7 mouse cellular contexts compared by ENCODE assay signal in genomic region chr2:125781978-125782718, GRCm38 (mm10). TPM values are rescaled to one million over a fixed set of nuclear protein-coding genes. Genes with fewer than 3 reads are reported as not detected.
DNase-seq lines count a peak whose midpoint lies in the region; ATAC-seq lines count a peak whose summit lies in the region.

No protein-coding gene starts in this region.

- DNase-seq in neural tube, embryonic 11.5 days (ENCODE audit: low spot score) = no peak
- no peak for DNase-seq in neural tube, embryonic 10.5 days (ENCODE audit: extremely low spot score, low spot score)
- DNase-seq in limb, embryonic 11.5 days (ENCODE audit: low spot score) = no peak
- no peak for DNase-seq in layer of hippocampus, adult 11-12 months (ENCODE audit: low spot score)
- no peak for DNase-seq in kidney, postnatal 4 days

- peak overlapping the region; percentile 73; the same call in 1 of the 2 replicates for H3K27ac ChIP-seq in neural tube, embryonic 11.5 days (ENCODE audit: low read depth, low read length)
- H3K27ac ChIP-seq in embryonic facial prominence, embryonic 15.5 days (replicated peaks) = peak overlapping the region; percentile 82
- H3K27ac ChIP-seq in limb, embryonic 11.5 days (replicated peaks; ENCODE audit: low read depth, low read length) = 0 out of 2 replicates have a peak overlapping the region, but pooled peaks have one; percentile 56
- peak overlapping the region; percentile 79 for H3K27ac ChIP-seq in stomach, embryonic 16.5 days (ENCODE audit: low read length)

- 5% methylated on average over 37 of the region's 44 CpGs for WGBS in neural tube, embryonic 11.5 days
- 2% methylated on average over 44 of the region's 44 CpGs for WGBS in embryonic facial prominence, embryonic 15.5 days
- 3% methylated on average over 41 of the region's 44 CpGs for WGBS in limb, embryonic 11.5 days
- WGBS in stomach, embryonic 16.5 days = 2% methylated on average over 44 of the region's 44 CpGs

- H3K4me3 ChIP-seq in neural tube, embryonic 11.5 days (ENCODE audit: low read depth, low read length) = peak overlapping the region; percentile 89
- peak overlapping the region; percentile 82 for H3K4me3 ChIP-seq in embryonic facial prominence, embryonic 15.5 days (replicated peaks)
- H3K4me3 ChIP-seq in limb, embryonic 11.5 days (ENCODE audit: low read depth, low read length) = peak overlapping the region; percentile 87
- peak overlapping the region; percentile 94 for H3K4me3 ChIP-seq in stomach, embryonic 16.5 days (replicated peaks; ENCODE audit: low read length)

- H3K9me3 ChIP-seq in neural tube, embryonic 11.5 days (ENCODE audit: control insufficient read depth, low read length) = no peaks in the 10 kb centered on the region
- no peaks in the 10 kb centered on the region for H3K9me3 ChIP-seq in embryonic facial prominence, embryonic 15.5 days (replicated peaks)
- no peaks in the 10 kb centered on the region for H3K9me3 ChIP-seq in limb, embryonic 11.5 days (ENCODE audit: control insufficient read depth, low read length)
- H3K9me3 ChIP-seq in stomach, embryonic 16.5 days (replicated peaks; ENCODE audit: control insufficient read depth, low read length) = no peaks in the 10 kb centered on the region

- H3K36me3 ChIP-seq in neural tube, embryonic 11.5 days (ENCODE audit: control insufficient read depth, insufficient read depth, low read length) = no peaks in the 10 kb centered on the region
- no peaks in the 10 kb centered on the region for H3K36me3 ChIP-seq in embryonic facial prominence, embryonic 15.5 days
- no peaks in the 10 kb centered on the region for H3K36me3 ChIP-seq in limb, embryonic 11.5 days (ENCODE audit: control insufficient read depth, insufficient read depth, low read length)
- H3K36me3 ChIP-seq in stomach, embryonic 16.5 days (ENCODE audit: control insufficient read depth, insufficient read depth, low read length) = no peaks in the 10 kb centered on the region

- peak overlapping the region; percentile 90 for H3K9ac ChIP-seq in neural tube, embryonic 11.5 days (ENCODE audit: low read length)
- peak overlapping the region; percentile 94 for H3K9ac ChIP-seq in embryonic facial prominence, embryonic 15.5 days
- peak overlapping the region; percentile 87 for H3K9ac ChIP-seq in limb, embryonic 11.5 days (ENCODE audit: low read length)
- H3K9ac ChIP-seq in stomach, embryonic 16.5 days (ENCODE audit: low read length) = peak overlapping the region; percentile 96

- no peaks in the 10 kb centered on the region; the same call in 1 of the 2 replicates for H3K4me1 ChIP-seq in neural tube, embryonic 11.5 days (ENCODE audit: control insufficient read depth, insufficient read depth, low read length)
- peaks cover 24% of the 10 kb centered on the region for H3K4me1 ChIP-seq in embryonic facial prominence, embryonic 15.5 days
- 0 out of 2 replicates have a peak, but pooled peaks cover 2% of the 10 kb centered on the region for H3K4me1 ChIP-seq in limb, embryonic 11.5 days (ENCODE audit: control insufficient read depth, insufficient read depth, low read length)
- H3K4me1 ChIP-seq in stomach, embryonic 16.5 days (ENCODE audit: control insufficient read depth, insufficient read depth, low read length) = peaks cover 8% of the 10 kb centered on the region

- ATAC-seq in neural tube, embryonic 11.5 days (ENCODE audit: insufficient read depth, low FRiP score, low TSS enrichment) = peak; percentile 29
- ATAC-seq in embryonic facial prominence, embryonic 15.5 days (ENCODE audit: insufficient number of reproducible peaks, low FRiP score, low TSS enrichment, low read depth) = no peak
- peak; percentile 4; the same call in 1 of the 2 replicates for ATAC-seq in limb, embryonic 11.5 days (ENCODE audit: insufficient number of reproducible peaks, low FRiP score, low TSS enrichment, low read depth)
- ATAC-seq in stomach, embryonic 16.5 days (ENCODE audit: insufficient read depth, low FRiP score) = no peak

- peak overlapping the region; percentile 59 for H3K4me2 ChIP-seq in neural tube, embryonic 11.5 days (ENCODE audit: low read depth)
- H3K4me2 ChIP-seq in embryonic facial prominence, embryonic 15.5 days (replicated peaks) = peak overlapping the region; percentile 63
- peak overlapping the region; percentile 53 for H3K4me2 ChIP-seq in limb, embryonic 11.5 days (ENCODE audit: low read depth, severe bottlenecking)
- H3K4me2 ChIP-seq in stomach, embryonic 16.5 days (ENCODE audit: low read depth, low read length) = peak overlapping the region; percentile 77

- no peaks in the 10 kb centered on the region for H3K27me3 ChIP-seq in neural tube, embryonic 11.5 days (ENCODE audit: control insufficient read depth, insufficient read depth, low read length)
- no peaks in the 10 kb centered on the region for H3K27me3 ChIP-seq in embryonic facial prominence, embryonic 15.5 days
- H3K27me3 ChIP-seq in limb, embryonic 11.5 days (ENCODE audit: control insufficient read depth, insufficient read depth, low read length) = no peaks in the 10 kb centered on the region
- no peaks in the 10 kb centered on the region for H3K27me3 ChIP-seq in stomach, embryonic 16.5 days (ENCODE audit: control insufficient read depth, insufficient read depth, low read length)

RNA-seq across cellular contexts. Expression of gene Secisbp2l, which starts 0.5 kb away (rescaled TPM):
- polyA plus RNA-seq in neural tube, embryonic 11.5 days (2014; fragmentation: Nextera tagmentation; extraction: Ambion mirVana) = 30.3 and 31.6 TPM in 2 replicates
- polyA plus RNA-seq in embryonic facial prominence, embryonic 15.5 days (2015; fragmentation: Nextera tagmentation; extraction: Ambion mirVana) = 21.1 and 21.4 TPM in 2 replicates
- polyA plus RNA-seq in limb, embryonic 11.5 days (2014; fragmentation: Nextera tagmentation; extraction: Ambion mirVana) = 22.1 and 23.5 TPM in 2 replicates
- 16.1 and 17.2 TPM in 2 replicates for polyA plus RNA-seq in stomach, embryonic 16.5 days (2015; fragmentation: Nextera tagmentation; extraction: Ambion mirVana)

RNA-seq across cellular contexts. Expression of gene Shc4, which starts 58.2 kb away (rescaled TPM):
- polyA plus RNA-seq in neural tube, embryonic 11.5 days (2014; fragmentation: Nextera tagmentation; extraction: Ambion mirVana) = 1.7 and 2.1 TPM in 2 replicates
- 3.1 and 3.2 TPM in 2 replicates for polyA plus RNA-seq in embryonic facial prominence, embryonic 15.5 days (2015; fragmentation: Nextera tagmentation; extraction: Ambion mirVana)
- polyA plus RNA-seq in limb, embryonic 11.5 days (2014; fragmentation: Nextera tagmentation; extraction: Ambion mirVana) = 1.1 and 1.2 TPM in 2 replicates
- polyA plus RNA-seq in stomach, embryonic 16.5 days (2015; fragmentation: Nextera tagmentation; extraction: Ambion mirVana) = 1.9 and 2.0 TPM in 2 replicates

Comparison
In these comparisons a context has a peak if more than half of its experiments do, and no peak if none do; other contexts are left out.
1. ATAC-seq: peak in neural tube, embryonic 11.5 days (single experiment) and limb, embryonic 11.5 days (single experiment); none in embryonic facial prominence, embryonic 15.5 days (single experiment) and stomach, embryonic 16.5 days (single experiment).
2. Peak in every context shown above with its lines, with median percentiles within 50 percentile points of each other: H3K27ac ChIP-seq, H3K4me2 ChIP-seq, H3K4me3 ChIP-seq and H3K9ac ChIP-seq.